Mouse (Mus musculus): ENCODE results near the gene Cul5. TPM values are rescaled to one million over a fixed set of nuclear protein-coding genes. Genes with fewer than 3 reads are reported as not detected.

The Cul5 gene
- polyA plus RNA-seq, 1 experiment from 2014 or later: 22.3 TPM

DNA sequence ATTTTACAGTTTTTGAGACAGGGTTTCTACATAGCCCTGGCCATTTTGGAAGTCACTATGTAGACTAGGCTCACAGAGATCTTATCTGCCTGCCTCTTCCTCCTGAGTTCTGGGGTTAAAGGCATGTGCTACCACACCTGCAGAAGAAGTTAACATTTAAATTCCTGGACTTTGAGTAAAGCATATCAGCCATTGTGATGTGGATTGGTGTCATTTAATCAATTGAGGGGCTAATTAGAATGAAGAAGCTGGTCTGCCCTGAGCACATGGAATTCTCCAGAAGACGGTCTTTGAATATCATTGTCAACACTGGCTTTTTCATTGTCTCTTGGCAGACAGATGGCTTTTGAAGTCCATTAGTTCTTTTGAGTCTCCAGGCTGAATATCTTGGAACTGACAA, 11.0 kb upstream of the Cul5 start:
- Histone ChIP-seq H3K4me1 (ENCODE audit: control insufficient read depth, insufficient read depth, low read length) (no peaks in the 10 kb centered on the region), H3K4me3 (replicated peaks; ENCODE audit: low read length) (no peak overlapping the region), H3K27ac (ENCODE audit: low read length) (no peak overlapping the region), H3K9ac (ENCODE audit: low read length) (no peak overlapping the region), H3K9me3 (replicated peaks; ENCODE audit: control insufficient read depth, low read length) (peaks cover 3% of the 10 kb centered on the region; the same call in 1 of the 2 replicates), H3K27me3 (ENCODE audit: control insufficient read depth, insufficient read depth, low read length) (no peaks in the 10 kb centered on the region), H3K4me2 (ENCODE audit: low read depth, low read length) (no peak overlapping the region), H3K36me3 (ENCODE audit: control insufficient read depth, insufficient read depth, low read length) (no peaks in the 10 kb centered on the region)
- 73% methylated on average over 1 of the region's 1 CpGs for WGBS
- ATAC-seq (ENCODE audit: insufficient read depth, low FRiP score): no peak

DNA sequence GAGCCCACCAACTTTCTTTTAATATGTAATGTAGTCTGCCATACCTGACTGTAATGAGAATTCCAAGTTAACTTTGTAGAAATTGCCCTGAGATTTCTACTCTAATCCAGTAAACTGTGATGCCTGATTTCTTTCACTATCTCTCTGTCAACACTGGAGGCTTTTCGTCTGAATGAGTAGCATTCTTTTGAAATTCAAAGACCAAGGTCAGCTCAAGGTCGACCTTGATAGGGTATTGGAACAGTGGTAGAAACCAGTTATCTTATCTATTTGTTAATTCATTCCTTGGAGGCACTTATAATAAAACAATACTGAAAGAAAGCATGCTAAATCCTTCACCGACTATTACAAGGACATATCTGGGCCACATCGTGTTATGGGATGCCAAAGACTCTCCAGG, 7.1 kb upstream of the Cul5 start:
- no peaks in the 10 kb centered on the region for H3K27me3 ChIP-seq (ENCODE audit: control insufficient read depth, insufficient read depth, low read length)
- peaks cover 3% of the 10 kb centered on the region; the same call in 1 of the 2 replicates for H3K9me3 ChIP-seq (replicated peaks; ENCODE audit: control insufficient read depth, low read length)
- no peak overlapping the region for H3K4me2 ChIP-seq (ENCODE audit: low read depth, low read length)
- no peak overlapping the region for H3K9ac ChIP-seq (ENCODE audit: low read length)
- H3K27ac ChIP-seq (ENCODE audit: low read length): no peak overlapping the region
- no peaks in the 10 kb centered on the region for H3K4me1 ChIP-seq (ENCODE audit: control insufficient read depth, insufficient read depth, low read length)
- no peak overlapping the region for H3K4me3 ChIP-seq (replicated peaks; ENCODE audit: low read length)
- no peak for ATAC-seq (ENCODE audit: insufficient read depth, low FRiP score)
- H3K36me3 ChIP-seq (ENCODE audit: control insufficient read depth, insufficient read depth, low read length): no peaks in the 10 kb centered on the region
- 60% methylated on average over 4 of the region's 4 CpGs for WGBS

- H3K36me3 ChIP-seq (ENCODE audit: control insufficient read depth, insufficient read depth, low read length): no peaks in the 10 kb centered on the region
- no peak for ATAC-seq (ENCODE audit: insufficient read depth, low FRiP score)
- WGBS: 17% methylated on average over 3 of the region's 3 CpGs
Measured at GRCm38 (mm10) chr9:53673571-53673970, 3.8 kb upstream of the Cul5 start.

GRCm38 (mm10) chr9:53667020-53667669, 2.7 kb downstream of the Cul5 start:
- Histone ChIP-seq H3K9me3 (replicated peaks; ENCODE audit: control insufficient read depth, low read length) (no peaks in the 10 kb centered on the region), H3K27ac (ENCODE audit: low read length) (peak overlapping the region; percentile 96), H3K4me1 (ENCODE audit: control insufficient read depth, insufficient read depth, low read length) (peaks cover 6% of the 10 kb centered on the region; the same call in 1 of the 2 replicates), H3K9ac (ENCODE audit: low read length) (peak overlapping the region; percentile 99), H3K27me3 (ENCODE audit: control insufficient read depth, insufficient read depth, low read length) (no peaks in the 10 kb centered on the region), H3K4me3 (replicated peaks; ENCODE audit: low read length) (peak overlapping the region; percentile 97), H3K36me3 (ENCODE audit: control insufficient read depth, insufficient read depth, low read length) (no peaks in the 10 kb centered on the region), H3K4me2 (ENCODE audit: low read depth, low read length) (peak overlapping the region; percentile 64)
- ATAC-seq (ENCODE audit: insufficient read depth, low FRiP score): peak; percentile 97
- WGBS: under 1% methylated on average over 74 of the region's 74 CpGs

More at GRCm38 (mm10) chr9:53673571-53673970, 3.8 kb upstream of the Cul5 start:
- Histone ChIP-seq H3K27me3 (ENCODE audit: control insufficient read depth, insufficient read depth, low read length) (no peaks in the 10 kb centered on the region), H3K9ac (ENCODE audit: low read length) (no peak overlapping the region), H3K9me3 (replicated peaks; ENCODE audit: control insufficient read depth, low read length) (peaks cover 3% of the 10 kb centered on the region; the same call in 1 of the 2 replicates), H3K27ac (ENCODE audit: low read length) (no peak overlapping the region), H3K4me3 (replicated peaks; ENCODE audit: low read length) (no peak overlapping the region), H3K4me1 (ENCODE audit: control insufficient read depth, insufficient read depth, low read length) (no peaks in the 10 kb centered on the region), H3K4me2 (ENCODE audit: low read depth, low read length) (no peak overlapping the region)

DNA sequence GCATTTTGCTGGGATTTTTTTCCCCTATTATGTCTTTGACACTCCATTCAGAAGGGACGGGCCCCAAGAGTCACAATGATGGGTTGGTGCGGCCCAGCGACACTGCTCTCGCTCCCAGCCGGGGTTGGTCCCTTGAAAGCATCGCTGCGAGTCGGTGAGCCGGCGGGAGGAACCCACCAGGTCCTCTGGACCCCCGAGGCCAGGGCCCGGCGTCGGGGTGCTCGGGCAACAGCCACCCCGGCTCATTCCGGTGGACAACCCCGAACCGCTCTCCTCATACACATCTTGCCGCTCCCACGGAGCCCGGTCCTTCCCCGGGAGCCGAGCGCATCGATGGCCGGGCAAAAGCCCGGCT, 3.2 kb downstream of the Cul5 start:
- H3K4me2 ChIP-seq (ENCODE audit: low read depth, low read length): peak overlapping the region; percentile 64
- H3K9me3 ChIP-seq (replicated peaks; ENCODE audit: control insufficient read depth, low read length): no peaks in the 10 kb centered on the region
- H3K27me3 ChIP-seq (ENCODE audit: control insufficient read depth, insufficient read depth, low read length): no peaks in the 10 kb centered on the region
- no peaks in the 10 kb centered on the region for H3K36me3 ChIP-seq (ENCODE audit: control insufficient read depth, insufficient read depth, low read length)
- peak overlapping the region; percentile 99 for H3K9ac ChIP-seq (ENCODE audit: low read length)
- H3K4me3 ChIP-seq (replicated peaks; ENCODE audit: low read length): peak overlapping the region; percentile 97
- H3K4me1 ChIP-seq (ENCODE audit: control insufficient read depth, insufficient read depth, low read length): peaks cover 6% of the 10 kb centered on the region; the same call in 1 of the 2 replicates
- WGBS: 0% methylated on average over 28 of the region's 28 CpGs
- H3K27ac ChIP-seq (ENCODE audit: low read length): peak overlapping the region; percentile 96
- ATAC-seq (ENCODE audit: insufficient read depth, low FRiP score): no peak; the same call in 1 of the 2 replicates

- H3K27me3 ChIP-seq (ENCODE audit: control insufficient read depth, insufficient read depth, low read length): no peaks in the 10 kb centered on the region
- peak overlapping the region; percentile 64; the same call in 1 of the 2 replicates for H3K4me2 ChIP-seq (ENCODE audit: low read depth, low read length)
- H3K36me3 ChIP-seq (ENCODE audit: control insufficient read depth, insufficient read depth, low read length): no peaks in the 10 kb centered on the region
- ATAC-seq (ENCODE audit: insufficient read depth, low FRiP score): no peak
- peaks cover 6% of the 10 kb centered on the region; the same call in 1 of the 2 replicates for H3K4me1 ChIP-seq (ENCODE audit: control insufficient read depth, insufficient read depth, low read length)
- H3K9ac ChIP-seq (ENCODE audit: low read length): no peak overlapping the region
- H3K27ac ChIP-seq (ENCODE audit: low read length): no peak overlapping the region
- H3K9me3 ChIP-seq (replicated peaks; ENCODE audit: control insufficient read depth, low read length): no peaks in the 10 kb centered on the region
- no peak overlapping the region for H3K4me3 ChIP-seq (replicated peaks; ENCODE audit: low read length)
Measured at GRCm38 (mm10) chr9:53665428-53665827, 4.4 kb downstream of the Cul5 start.

GRCm38 (mm10) chr9:53664819-53665218, 5.0 kb downstream of the Cul5 start:
- Histone ChIP-seq H3K27ac (ENCODE audit: low read length) (no peak overlapping the region), H3K4me1 (ENCODE audit: control insufficient read depth, insufficient read depth, low read length) (peaks cover 6% of the 10 kb centered on the region; the same call in 1 of the 2 replicates), H3K36me3 (ENCODE audit: control insufficient read depth, insufficient read depth, low read length) (no peaks in the 10 kb centered on the region), H3K4me3 (replicated peaks; ENCODE audit: low read length) (no peak overlapping the region), H3K4me2 (ENCODE audit: low read depth, low read length) (0 out of 2 replicates have a peak overlapping the region, but pooled peaks have one; percentile 15), H3K9me3 (replicated peaks; ENCODE audit: control insufficient read depth, low read length) (no peaks in the 10 kb centered on the region), H3K9ac (ENCODE audit: low read length) (no peak overlapping the region), H3K27me3 (ENCODE audit: control insufficient read depth, insufficient read depth, low read length) (no peaks in the 10 kb centered on the region)
- no peak for ATAC-seq (ENCODE audit: insufficient read depth, low FRiP score)
- 76% methylated on average over 2 of the region's 2 CpGs for WGBS

GRCm38 (mm10) chr9:53634796-53635195, 35.0 kb downstream of the Cul5 start:
- no peak overlapping the region for H3K9ac ChIP-seq (ENCODE audit: low read length)
- no peak for ATAC-seq (ENCODE audit: insufficient read depth, low FRiP score)
- H3K4me2 ChIP-seq (ENCODE audit: low read depth, low read length): no peak overlapping the region
- H3K27ac ChIP-seq (ENCODE audit: low read length): no peak overlapping the region
- no peak overlapping the region for H3K4me3 ChIP-seq (replicated peaks; ENCODE audit: low read length)
- no peaks in the 10 kb centered on the region for H3K27me3 ChIP-seq (ENCODE audit: control insufficient read depth, insufficient read depth, low read length)
- WGBS: 93% methylated on average over 6 of the region's 6 CpGs
- H3K4me1 ChIP-seq (ENCODE audit: control insufficient read depth, insufficient read depth, low read length): no peaks in the 10 kb centered on the region
- H3K9me3 ChIP-seq (replicated peaks; ENCODE audit: control insufficient read depth, low read length): no peaks in the 10 kb centered on the region
- H3K36me3 ChIP-seq (ENCODE audit: control insufficient read depth, insufficient read depth, low read length): peaks cover 12% of the 10 kb centered on the region

GRCm38 (mm10) chr9:53615246-53615645, 54.6 kb downstream of the Cul5 start:
- Histone ChIP-seq H3K9me3 (replicated peaks; ENCODE audit: control insufficient read depth, low read length) (no peaks in the 10 kb centered on the region), H3K4me2 (ENCODE audit: low read depth, low read length) (no peak overlapping the region), H3K4me1 (ENCODE audit: control insufficient read depth, insufficient read depth, low read length) (no peaks in the 10 kb centered on the region), H3K4me3 (replicated peaks; ENCODE audit: low read length) (no peak overlapping the region), H3K9ac (ENCODE audit: low read length) (no peak overlapping the region), H3K27me3 (ENCODE audit: control insufficient read depth, insufficient read depth, low read length) (no peaks in the 10 kb centered on the region), H3K27ac (ENCODE audit: low read length) (no peak overlapping the region), H3K36me3 (ENCODE audit: control insufficient read depth, insufficient read depth, low read length) (peaks cover 3% of the 10 kb centered on the region; the same call in 1 of the 2 replicates)
- ATAC-seq (ENCODE audit: insufficient read depth, low FRiP score): no peak
- 72% methylated on average over 8 of the region's 8 CpGs for WGBS

All from stomach, embryonic 16.5 days (tissue).